Mouse (Mus musculus): Measurements from ENCODE around the gene Sdf2l1. TPM values are rescaled to one million over a fixed set of nuclear protein-coding genes. Genes with fewer than 3 reads are reported as not detected.

Gene Sdf2l1
- total and polyA plus RNA-seq, 2 experiments from 2014 or later = 11.8 to 18.6 TPM

DNA sequence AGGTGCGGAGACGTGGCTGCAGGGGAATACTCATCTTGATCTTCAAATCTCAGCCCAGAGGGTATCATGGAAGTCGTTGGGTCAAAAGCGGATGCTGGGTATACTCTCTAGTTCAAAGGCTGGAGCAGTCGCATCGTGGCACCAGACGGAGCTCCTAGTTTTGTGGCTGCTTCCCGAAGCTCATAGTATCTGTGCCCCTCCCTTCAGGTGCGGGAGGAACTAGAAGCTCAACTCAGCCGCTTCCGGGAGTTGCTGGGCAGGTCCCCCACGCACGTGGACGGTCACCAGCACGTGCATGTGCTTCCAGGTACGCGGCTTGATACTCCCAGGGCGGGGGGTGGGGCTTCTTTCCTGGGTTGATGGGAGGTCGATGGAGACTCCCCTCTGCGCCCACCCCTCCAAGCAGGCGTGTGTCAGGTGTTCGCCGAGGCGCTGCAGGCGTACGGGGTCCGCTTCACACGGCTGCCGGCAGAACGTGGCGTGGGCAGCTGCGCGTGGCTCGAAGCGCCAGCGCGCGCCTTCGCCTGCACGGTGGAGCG is 15.3 kb upstream of the Sdf2l1 start:
- peak; percentile 61 for ATAC-seq (ENCODE audit: low FRiP score)
- WGBS = under 1% methylated on average over 41 of the region's 41 CpGs
- peak overlapping the region; percentile 88 for H3K4me2 ChIP-seq (ENCODE audit: low read depth, low read length, poor library complexity, severe bottlenecking)
- H3K27ac ChIP-seq (ENCODE audit: low read depth, low read length) = peak overlapping the region; percentile 80
- peaks cover 5% of the 10 kb centered on the region; the same call in 1 of the 2 replicates for H3K36me3 ChIP-seq (ENCODE audit: insufficient read depth, low read length)
- peaks cover 3% of the 10 kb centered on the region; the same call in 1 of the 2 replicates for H3K4me1 ChIP-seq (ENCODE audit: insufficient read depth, low read length)
- peak overlapping the region; percentile 68 for H3K4me3 ChIP-seq (ENCODE audit: low read depth, low read length)
- peak overlapping the region; percentile 77 for H3K9ac ChIP-seq (replicated peaks; ENCODE audit: low read length, poor library complexity, severe bottlenecking)
- DNase-seq (ENCODE audit: low spot score) = peak; percentile 54
- no peaks in the 10 kb centered on the region for H3K9me3 ChIP-seq (ENCODE audit: low read length)
- H3K27me3 ChIP-seq (ENCODE audit: insufficient read depth, low read length) = no peaks in the 10 kb centered on the region
- no peak for TF ChIP-seq CTCF (IDR thresholded peaks at IDR 0.05)

DNA sequence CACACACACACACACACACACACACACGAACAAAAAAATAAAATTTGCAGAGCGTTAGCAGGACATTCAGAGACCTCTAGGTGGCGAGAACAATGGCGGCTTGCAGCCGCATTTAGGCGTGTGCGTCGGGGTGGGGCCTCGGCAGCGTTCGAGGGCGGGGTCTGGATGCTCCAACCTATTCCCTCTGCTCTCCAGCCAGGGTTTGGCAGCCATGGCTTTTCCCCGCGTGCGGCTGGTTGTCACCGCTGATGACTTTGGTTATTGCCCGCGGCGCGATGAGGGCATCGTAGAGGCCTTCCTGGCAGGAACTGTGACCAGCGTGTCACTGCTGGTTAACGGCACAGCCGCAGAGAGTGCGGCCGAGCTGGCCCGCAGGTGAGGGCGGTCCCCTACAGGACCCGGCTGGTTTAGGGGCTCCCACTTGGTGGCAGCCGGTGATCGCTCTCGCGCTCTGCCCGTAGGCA is 14.6 kb upstream of the Sdf2l1 start, which contains the start of gene Ccdc116:
Ccdc116 (minus strand) TSS at position 458 of the 464 bp plus-strand sequence.
- DNase-seq (ENCODE audit: low spot score) (peak; percentile 95), ATAC-seq (ENCODE audit: low FRiP score) (peak; percentile 88)
- TF ChIP-seq CTCF (IDR thresholded peaks at IDR 0.05) = peak; percentile 81
- Histone ChIP-seq H3K9ac (replicated peaks; ENCODE audit: low read length, poor library complexity, severe bottlenecking) (peak within 1 kb of the TSS; percentile 77), H3K36me3 (ENCODE audit: insufficient read depth, low read length) (no peaks in the 10 kb centered on the region; the same call in 1 of the 2 replicates), H3K4me1 (ENCODE audit: insufficient read depth, low read length) (peaks cover 3% of the 10 kb centered on the region; the same call in 1 of the 2 replicates), H3K4me3 (ENCODE audit: low read depth, low read length) (peak within 1 kb of the TSS; percentile 68), H3K9me3 (ENCODE audit: low read length) (no peaks in the 10 kb centered on the region), H3K27me3 (ENCODE audit: insufficient read depth, low read length) (no peaks in the 10 kb centered on the region), H3K27ac (ENCODE audit: low read depth, low read length) (peak within 1 kb of the TSS; percentile 80), H3K4me2 (ENCODE audit: low read depth, low read length, poor library complexity, severe bottlenecking) (peak within 1 kb of the TSS; percentile 88)
- under 1% methylated on average over 34 of the region's 34 CpGs for WGBS

GRCm38 (mm10) chr16:17144339-17144738 is 12.2 kb upstream of the Sdf2l1 start, which contains the start of gene Ydjc:
Ydjc (plus strand) TSS chr16:17144621.
- 25% methylated on average over 7 of the region's 7 CpGs for WGBS
- no peaks in the 10 kb centered on the region for H3K27me3 ChIP-seq (ENCODE audit: insufficient read depth, low read length)
- H3K9me3 ChIP-seq (ENCODE audit: low read length) = no peaks in the 10 kb centered on the region
- no peak within 1 kb of the TSS for H3K9ac ChIP-seq (replicated peaks; ENCODE audit: low read length, poor library complexity, severe bottlenecking)
- H3K27ac ChIP-seq (ENCODE audit: low read depth, low read length) = no peak within 1 kb of the TSS
- H3K4me1 ChIP-seq (ENCODE audit: insufficient read depth, low read length) = peaks cover 3% of the 10 kb centered on the region; the same call in 1 of the 2 replicates
- H3K36me3 ChIP-seq (ENCODE audit: insufficient read depth, low read length) = no peaks in the 10 kb centered on the region
- ATAC-seq (ENCODE audit: low FRiP score) (no peak), DNase-seq (ENCODE audit: low spot score) (no peak)
- TF ChIP-seq CTCF (IDR thresholded peaks at IDR 0.05) = no peak
- H3K4me3 ChIP-seq (ENCODE audit: low read depth, low read length) = no peak within 1 kb of the TSS
- H3K4me2 ChIP-seq (ENCODE audit: low read depth, low read length, poor library complexity, severe bottlenecking) = no peak within 1 kb of the TSS

DNA sequence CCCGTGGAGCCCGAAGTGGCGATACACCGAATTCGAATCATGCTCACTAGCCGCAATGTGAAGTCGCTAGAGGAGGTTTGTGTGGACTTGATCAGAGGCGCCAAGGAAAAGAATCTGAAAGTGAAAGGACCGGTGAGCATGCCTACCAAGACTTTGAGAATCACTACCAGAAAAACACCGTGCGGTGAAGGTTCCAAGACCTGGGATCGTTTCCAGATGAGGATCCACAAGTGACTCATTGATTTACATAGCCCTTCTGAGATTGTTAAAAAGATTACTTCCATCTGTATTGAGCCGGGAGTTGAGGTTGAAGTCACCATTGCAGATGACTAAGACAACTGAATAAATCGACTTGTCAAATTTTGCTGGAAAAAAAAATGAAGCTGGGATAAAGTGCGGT is 5.2 kb upstream of the Sdf2l1 start:
- H3K4me3 ChIP-seq (ENCODE audit: low read depth, low read length) = no peak overlapping the region
- no peaks in the 10 kb centered on the region for H3K4me1 ChIP-seq (ENCODE audit: insufficient read depth, low read length)
- ATAC-seq (ENCODE audit: low FRiP score) (no peak), DNase-seq (ENCODE audit: low spot score) (no peak)
- no peak overlapping the region for H3K9ac ChIP-seq (replicated peaks; ENCODE audit: low read length, poor library complexity, severe bottlenecking)
- no peak for TF ChIP-seq CTCF (IDR thresholded peaks at IDR 0.05)
- no peaks in the 10 kb centered on the region for H3K27me3 ChIP-seq (ENCODE audit: insufficient read depth, low read length)
- no peaks in the 10 kb centered on the region for H3K9me3 ChIP-seq (ENCODE audit: low read length)
- H3K4me2 ChIP-seq (ENCODE audit: low read depth, low read length, poor library complexity, severe bottlenecking) = no peak overlapping the region
- no peaks in the 10 kb centered on the region for H3K36me3 ChIP-seq (ENCODE audit: insufficient read depth, low read length)
- H3K27ac ChIP-seq (ENCODE audit: low read depth, low read length) = no peak overlapping the region
- WGBS = 91% methylated on average over 15 of the region's 15 CpGs

DNA sequence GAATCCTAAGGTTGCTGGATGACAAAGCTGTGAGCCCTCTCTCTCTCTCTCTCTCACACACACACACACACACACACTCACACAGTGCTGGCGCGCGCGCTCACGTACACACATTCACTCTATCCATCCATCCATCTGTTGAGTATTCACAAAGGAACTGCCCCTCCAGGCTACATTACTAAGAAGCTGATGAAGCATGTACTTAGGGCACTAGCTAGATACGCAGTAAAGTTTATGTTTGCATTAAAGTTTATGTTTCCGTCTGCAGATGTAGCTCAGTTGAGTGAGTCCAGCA is 670 bp upstream of the Sdf2l1 start:
- H3K4me1 ChIP-seq (ENCODE audit: insufficient read depth, low read length) = peaks cover 6% of the 10 kb centered on the region; the same call in 1 of the 2 replicates
- no peaks in the 10 kb centered on the region for H3K36me3 ChIP-seq (ENCODE audit: insufficient read depth, low read length)
- WGBS = 31% methylated on average over 7 of the region's 7 CpGs
- no peak overlapping the region for H3K9ac ChIP-seq (replicated peaks; ENCODE audit: low read length, poor library complexity, severe bottlenecking)
- TF ChIP-seq CTCF (IDR thresholded peaks at IDR 0.05) = no peak
- DNase-seq (ENCODE audit: low spot score) (no peak), ATAC-seq (ENCODE audit: low FRiP score) (no peak)
- H3K9me3 ChIP-seq (ENCODE audit: low read length) = no peaks in the 10 kb centered on the region
- H3K4me3 ChIP-seq (ENCODE audit: low read depth, low read length) = peak overlapping the region; percentile 78
- no peaks in the 10 kb centered on the region for H3K27me3 ChIP-seq (ENCODE audit: insufficient read depth, low read length)
- H3K4me2 ChIP-seq (ENCODE audit: low read depth, low read length, poor library complexity, severe bottlenecking) = peak overlapping the region; percentile 98
- no peak overlapping the region for H3K27ac ChIP-seq (ENCODE audit: low read depth, low read length)

DNA sequence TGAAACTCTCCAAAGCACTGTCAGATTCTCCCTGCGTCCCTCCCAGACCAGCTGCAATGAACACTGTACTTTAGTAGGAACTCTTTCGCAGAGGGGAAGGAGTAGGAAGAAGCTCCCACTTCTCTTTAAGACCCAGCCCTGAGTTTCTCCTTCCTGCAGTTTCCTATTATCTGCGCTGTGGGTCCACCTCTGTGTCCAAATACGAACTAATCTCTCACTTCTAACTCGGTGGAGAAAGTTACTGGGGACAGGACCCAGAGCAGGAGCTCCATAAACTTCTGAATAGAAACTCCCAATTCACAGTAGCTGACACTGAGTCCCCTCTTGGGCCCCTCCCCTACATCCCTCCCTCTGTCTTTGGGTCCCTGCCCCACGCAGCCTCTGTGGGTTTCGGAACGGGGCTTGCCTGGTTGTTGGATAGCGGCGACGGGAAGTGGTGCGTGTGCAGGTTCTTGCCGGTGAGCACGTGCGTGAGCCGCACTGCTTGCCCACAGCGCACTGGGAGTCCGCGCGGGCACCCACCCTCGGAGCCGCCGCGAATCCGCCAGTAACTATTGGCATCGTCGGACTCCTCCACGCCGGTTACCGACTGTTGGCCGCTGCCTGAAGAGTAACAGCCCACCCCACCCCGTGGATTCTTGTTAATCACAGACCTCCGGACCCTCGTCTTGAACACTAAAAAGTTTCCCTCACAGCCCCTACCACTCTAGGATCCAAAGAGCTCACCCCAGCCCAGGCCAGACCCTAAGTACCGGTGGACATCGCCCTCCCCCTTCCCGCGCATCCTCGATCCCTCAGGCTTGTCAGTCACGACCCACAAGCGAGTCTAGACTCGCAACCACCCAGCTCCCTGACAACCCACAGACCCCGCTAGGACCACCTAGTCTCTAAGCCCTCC is 743 bp downstream of the Sdf2l1 start:
- Histone ChIP-seq H3K9ac (replicated peaks; ENCODE audit: low read length, poor library complexity, severe bottlenecking) (peak overlapping the region; percentile 64), H3K4me1 (ENCODE audit: insufficient read depth, low read length) (peaks cover 6% of the 10 kb centered on the region; the same call in 1 of the 2 replicates), H3K4me2 (ENCODE audit: low read depth, low read length, poor library complexity, severe bottlenecking) (peak overlapping the region; percentile 98), H3K9me3 (ENCODE audit: low read length) (no peaks in the 10 kb centered on the region), H3K27ac (ENCODE audit: low read depth, low read length) (no peak overlapping the region), H3K36me3 (ENCODE audit: insufficient read depth, low read length) (no peaks in the 10 kb centered on the region), H3K27me3 (ENCODE audit: insufficient read depth, low read length) (no peaks in the 10 kb centered on the region), H3K4me3 (ENCODE audit: low read depth, low read length) (peak overlapping the region; percentile 78)
- whole genome bisulfite sequencing = 2% methylated on average over 43 of the region's 43 CpGs
- ATAC-seq (ENCODE audit: low FRiP score) (peak; percentile 71), DNase-seq (ENCODE audit: low spot score) (no peak)
- no peak; the same call in 1 of the 2 replicates for TF ChIP-seq CTCF (IDR thresholded peaks at IDR 0.05)
